Mouse (Mus musculus) kidney, adult 8-10 months (tissue): ENCODE measurements around the gene Nos3.
A peak's percentile ranks its signal among the peaks of the same experiment; 100 is the strongest.

ENCODE experiments used
- DNase-seq, 2 experiments: peaks; one replicate each; pipeline ENCODE4 v3.0.0; 2022

The Nos3 gene

GRCm38 (mm10) chr5:24346313-24346712, 18.3 kb upstream of the Nos3 start:
- no peak for DNase-seq

GRCm38 (mm10) chr5:24347186-24347875, 17.3 kb upstream of the Nos3 start:
- DNase-seq: no peak

GRCm38 (mm10) chr5:24348128-24348527, 16.5 kb upstream of the Nos3 start:
- peak; percentile 53 to 70 for DNase-seq

GRCm38 (mm10) chr5:24348546-24348945, 16.1 kb upstream of the Nos3 start:
- DNase-seq: no peak

GRCm38 (mm10) chr5:24350073-24350472, 14.5 kb upstream of the Nos3 start:
- DNase-seq: no peak

- no peak for DNase-seq
Observed at GRCm38 (mm10) chr5:24350531-24351250, 13.9 kb upstream of the Nos3 start.

- DNase-seq: no peak
Observed at GRCm38 (mm10) chr5:24351278-24351677, 13.3 kb upstream of the Nos3 start, which contains the start of gene Kcnh2. TSS of gene Kcnh2 (minus strand) at chr5:24351604.

GRCm38 (mm10) chr5:24351701-24352171, 12.9 kb upstream of the Nos3 start:
- peak in 1 of 2 experiments; percentile 42 for DNase-seq

- DNase-seq: no peak
Observed at GRCm38 (mm10) chr5:24352251-24352859, 12.3 kb upstream of the Nos3 start.

GRCm38 (mm10) chr5:24353327-24353726, 11.3 kb upstream of the Nos3 start:
- DNase-seq: no peak

GRCm38 (mm10) chr5:24356764-24357163, 7.8 kb upstream of the Nos3 start:
- DNase-seq: no peak

- peak; percentile 66 to 81 for DNase-seq
Observed at GRCm38 (mm10) chr5:24357461-24357860, 7.1 kb upstream of the Nos3 start.

GRCm38 (mm10) chr5:24360792-24361454, 3.7 kb upstream of the Nos3 start:
- DNase-seq: peak; percentile 68 to 86

- no peak for DNase-seq
Observed at GRCm38 (mm10) chr5:24363467-24363866, 1.1 kb upstream of the Nos3 start.

GRCm38 (mm10) chr5:24364061-24364460, 549 bp upstream of the Nos3 start:
- DNase-seq: no peak

GRCm38 (mm10) chr5:24364963-24365362, 353 bp downstream of the Nos3 start:
- no peak for DNase-seq

GRCm38 (mm10) chr5:24365528-24365927, 918 bp downstream of the Nos3 start:
- no peak for DNase-seq

- DNase-seq: no peak
Observed at GRCm38 (mm10) chr5:24366426-24366825, 1.8 kb downstream of the Nos3 start.

GRCm38 (mm10) chr5:24369767-24370166, 5.2 kb downstream of the Nos3 start:
- DNase-seq: no peak

GRCm38 (mm10) chr5:24373807-24374206, 9.2 kb downstream of the Nos3 start:
- no peak for DNase-seq

- DNase-seq: no peak
Observed at GRCm38 (mm10) chr5:24374216-24374615, 9.6 kb downstream of the Nos3 start.

- DNase-seq: no peak
Observed at GRCm38 (mm10) chr5:24374666-24375328, 10.2 kb downstream of the Nos3 start.

GRCm38 (mm10) chr5:24378700-24379099, 14.1 kb downstream of the Nos3 start:
- DNase-seq: no peak
